Mouse (Mus musculus) bone marrow macrophage, adult 2 months (primary cell): ENCODE results near the gene Mafg.

ENCODE experiments used
- CTCF ChIP-seq: IDR thresholded peaks from 2 replicates; pipeline ENCODE4 v1.5.1; 2012; ENCODE audit warnings: low read depth, mild to moderate bottlenecking, low read length, moderate library complexity
- POLR2A ChIP-seq: IDR thresholded peaks from 2 replicates; pipeline ENCODE4 v1.6.1; 2012; ENCODE audit warnings: mild to moderate bottlenecking, low read depth, low read length, borderline replicate concordance

DNA sequence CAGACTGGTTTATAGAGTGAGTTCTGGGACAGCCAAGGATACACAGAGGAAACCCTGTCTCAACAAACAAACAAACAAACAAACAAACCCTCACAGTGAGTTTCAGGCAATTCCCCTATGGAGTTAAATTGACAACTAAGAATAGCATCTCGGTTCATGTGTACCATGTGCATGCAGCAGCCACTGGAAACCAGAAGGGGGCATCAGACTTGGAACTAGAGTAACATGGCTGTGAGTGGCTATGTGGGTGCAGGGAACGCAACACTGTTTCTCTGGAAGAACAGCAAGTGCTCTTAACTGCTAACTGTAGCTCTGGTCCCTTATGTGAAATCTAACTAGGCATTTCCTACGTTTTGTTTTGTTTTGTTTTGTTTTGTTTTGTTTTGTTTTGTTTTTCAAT is 18.5 kb upstream of the Mafg start:
- TF ChIP-seq CTCF (no peak), POLR2A (no peak)
